Mouse (Mus musculus) mesoderm, embryonic 11.5 days (tissue): ENCODE data around the gene Cpne4.

Experiments
- DNase-seq: peaks from one replicate; pipeline ENCODE4 v3.0.0-alpha.2; 2012; ENCODE audit warnings: low read depth, low spot score

The Cpne4 gene

GRCm38 (mm10) chr9:104678571-104678970, 131.5 kb downstream of the Cpne4 start:
- DNase-seq: no peak

GRCm38 (mm10) chr9:104687051-104687450, 140.0 kb downstream of the Cpne4 start:
- DNase-seq: no peak

- DNase-seq: no peak
Measured at GRCm38 (mm10) chr9:104693145-104693544, 146.1 kb downstream of the Cpne4 start.

GRCm38 (mm10) chr9:104710831-104711230, 163.7 kb downstream of the Cpne4 start:
- DNase-seq: no peak

- no peak for DNase-seq
Measured at GRCm38 (mm10) chr9:104725311-104725710, 178.2 kb downstream of the Cpne4 start.

- no peak for DNase-seq
Measured at GRCm38 (mm10) chr9:104742661-104743380, 195.7 kb downstream of the Cpne4 start.

GRCm38 (mm10) chr9:104755519-104755918, 208.4 kb downstream of the Cpne4 start:
- DNase-seq: no peak

- no peak for DNase-seq
Measured at GRCm38 (mm10) chr9:104760031-104760430, 212.9 kb downstream of the Cpne4 start.

GRCm38 (mm10) chr9:104776198-104776815, 229.2 kb downstream of the Cpne4 start:
- DNase-seq: no peak

- DNase-seq: no peak
Measured at GRCm38 (mm10) chr9:104777135-104777534, 230.0 kb downstream of the Cpne4 start.

- DNase-seq: no peak
Measured at GRCm38 (mm10) chr9:104777780-104778179, 230.7 kb downstream of the Cpne4 start.

GRCm38 (mm10) chr9:104796601-104797000, 249.5 kb downstream of the Cpne4 start:
- DNase-seq: no peak

GRCm38 (mm10) chr9:104804776-104805175, 257.7 kb downstream of the Cpne4 start:
- no peak for DNase-seq

- DNase-seq: no peak
Measured at GRCm38 (mm10) chr9:104814681-104815080, 267.6 kb downstream of the Cpne4 start.

GRCm38 (mm10) chr9:104828646-104829045, 281.6 kb downstream of the Cpne4 start:
- no peak for DNase-seq

- no peak for DNase-seq
Measured at GRCm38 (mm10) chr9:104832934-104833539, 286.0 kb downstream of the Cpne4 start.

GRCm38 (mm10) chr9:104837931-104838330, 290.8 kb downstream of the Cpne4 start:
- DNase-seq: peak; percentile 12

- DNase-seq: no peak
Measured at GRCm38 (mm10) chr9:104841278-104841677, 294.2 kb downstream of the Cpne4 start.

GRCm38 (mm10) chr9:104845226-104845930, 298.3 kb downstream of the Cpne4 start:
- DNase-seq: no peak

- no peak for DNase-seq
Measured at GRCm38 (mm10) chr9:104853701-104854100, 306.6 kb downstream of the Cpne4 start.

GRCm38 (mm10) chr9:104854245-104854921, 307.3 kb downstream of the Cpne4 start:
- DNase-seq: no peak

- no peak for DNase-seq
Measured at GRCm38 (mm10) chr9:104865830-104866229, 318.7 kb downstream of the Cpne4 start.
